Mouse (Mus musculus): ENCODE measurements around the gene Syn3. TPM values are rescaled to one million over a fixed set of nuclear protein-coding genes. Genes with fewer than 3 reads are reported as not detected.
"Not testable (repeated sequence)": the region's sequence is repeated elsewhere in the genome, so short reads cannot be mapped to it uniquely, and the experiment has no call there.

Gene Syn3
- polyA plus RNA-seq, 1 experiment from 2014 or later, result 17.1 TPM

GRCm38 (mm10) chr10:86137106-86137505, 361.6 kb downstream of the Syn3 start:
- Histone ChIP-seq H3K4me1 (no peaks in the 10 kb centered on the region), H3K27me3 (no peaks in the 10 kb centered on the region), H3K4me3 (no peak overlapping the region), H3K9me3 (no peaks in the 10 kb centered on the region), H3K9ac (replicated peaks) (no peak overlapping the region), H3K36me3 (no peaks in the 10 kb centered on the region), H3K27ac (replicated peaks) (no peak overlapping the region), H3K4me2 (replicated peaks) (no peak overlapping the region)
- 46% methylated on average over 3 of the region's 3 CpGs for WGBS
- no peak for ATAC-seq (replicated peaks)

- H3K36me3 ChIP-seq, result no peaks in the 10 kb centered on the region
- no peaks in the 10 kb centered on the region for H3K9me3 ChIP-seq
- no peak for ATAC-seq (replicated peaks)
- no peaks in the 10 kb centered on the region for H3K27me3 ChIP-seq
- H3K4me3 ChIP-seq, result no peak overlapping the region
- H3K4me1 ChIP-seq, result no peaks in the 10 kb centered on the region
- WGBS, result 94% methylated on average over 1 of the region's 1 CpGs
- H3K9ac ChIP-seq (replicated peaks), result no peak overlapping the region
- H3K4me2 ChIP-seq (replicated peaks), result no peak overlapping the region
- H3K27ac ChIP-seq (replicated peaks), result no peak overlapping the region
These were observed 362.4 kb downstream of the Syn3 start for GRCm38 (mm10) chr10:86136249-86136648.

GRCm38 (mm10) chr10:86134848-86135247, 363.8 kb downstream of the Syn3 start:
- Histone ChIP-seq H3K4me1 (no peaks in the 10 kb centered on the region), H3K36me3 (no peaks in the 10 kb centered on the region), H3K9ac (replicated peaks) (no peak overlapping the region), H3K27me3 (no peaks in the 10 kb centered on the region), H3K27ac (replicated peaks) (no peak overlapping the region), H3K9me3 (no peaks in the 10 kb centered on the region), H3K4me3 (no peak overlapping the region), H3K4me2 (replicated peaks) (no peak overlapping the region)
- no peak for ATAC-seq (replicated peaks)
- WGBS, result 84% methylated on average over 6 of the region's 6 CpGs

GRCm38 (mm10) chr10:86134336-86134735, 364.4 kb downstream of the Syn3 start:
- Histone ChIP-seq H3K4me3 (no peak overlapping the region), H3K4me2 (replicated peaks) (no peak overlapping the region), H3K9me3 (no peaks in the 10 kb centered on the region), H3K9ac (replicated peaks) (no peak overlapping the region), H3K36me3 (no peaks in the 10 kb centered on the region), H3K27ac (replicated peaks) (no peak overlapping the region), H3K4me1 (no peaks in the 10 kb centered on the region), H3K27me3 (no peaks in the 10 kb centered on the region)
- no peak for ATAC-seq (replicated peaks)
- WGBS, result 86% methylated on average over 5 of the region's 5 CpGs

GRCm38 (mm10) chr10:86132420-86132956, 366.2 kb downstream of the Syn3 start:
- no peaks in the 10 kb centered on the region for H3K27me3 ChIP-seq
- no peak overlapping the region for H3K4me2 ChIP-seq (replicated peaks)
- no peak overlapping the region for H3K4me3 ChIP-seq
- no peaks in the 10 kb centered on the region for H3K36me3 ChIP-seq
- ATAC-seq (replicated peaks), result no peak
- WGBS, result 90% methylated on average over 10 of the region's 10 CpGs
- no peaks in the 10 kb centered on the region for H3K4me1 ChIP-seq
- no peaks in the 10 kb centered on the region for H3K9me3 ChIP-seq
- H3K27ac ChIP-seq (replicated peaks), result no peak overlapping the region
- H3K9ac ChIP-seq (replicated peaks), result no peak overlapping the region

- H3K4me2 ChIP-seq (replicated peaks), result no peak overlapping the region
- H3K9ac ChIP-seq (replicated peaks), result no peak overlapping the region
- ATAC-seq (replicated peaks), result no peak
- no peaks in the 10 kb centered on the region for H3K27me3 ChIP-seq
- H3K9me3 ChIP-seq, result no peaks in the 10 kb centered on the region
- H3K36me3 ChIP-seq, result no peaks in the 10 kb centered on the region
- WGBS, result 95% methylated on average over 6 of the region's 6 CpGs
- no peak overlapping the region for H3K27ac ChIP-seq (replicated peaks)
- H3K4me1 ChIP-seq, result no peaks in the 10 kb centered on the region
- no peak overlapping the region for H3K4me3 ChIP-seq
These were observed 369.6 kb downstream of the Syn3 start for GRCm38 (mm10) chr10:86129046-86129445.

- H3K36me3 ChIP-seq, result no peaks in the 10 kb centered on the region
- WGBS, result 88% methylated on average over 11 of the region's 11 CpGs
- no peaks in the 10 kb centered on the region for H3K4me1 ChIP-seq
- H3K27me3 ChIP-seq, result no peaks in the 10 kb centered on the region
- no peak for ATAC-seq (replicated peaks)
- H3K9ac ChIP-seq (replicated peaks), result no peak overlapping the region
- no peaks in the 10 kb centered on the region for H3K9me3 ChIP-seq
- no peak overlapping the region for H3K4me2 ChIP-seq (replicated peaks)
- H3K27ac ChIP-seq (replicated peaks), result no peak overlapping the region
- no peak overlapping the region for H3K4me3 ChIP-seq
These were observed 372.2 kb downstream of the Syn3 start for GRCm38 (mm10) chr10:86126478-86126877.

- ATAC-seq (replicated peaks), result no peak
- WGBS, result 95% methylated on average over 2 of the region's 2 CpGs
- H3K9me3 ChIP-seq, result no peaks in the 10 kb centered on the region
These were observed 373.3 kb downstream of the Syn3 start for GRCm38 (mm10) chr10:86125421-86125820.

GRCm38 (mm10) chr10:86124115-86124514, 374.6 kb downstream of the Syn3 start:
- Histone ChIP-seq H3K36me3 (no peaks in the 10 kb centered on the region), H3K4me1 (no peaks in the 10 kb centered on the region), H3K9me3 (no peaks in the 10 kb centered on the region), H3K27ac (replicated peaks) (no peak overlapping the region), H3K27me3 (no peaks in the 10 kb centered on the region), H3K4me2 (replicated peaks) (no peak overlapping the region), H3K9ac (replicated peaks) (no peak overlapping the region), H3K4me3 (no peak overlapping the region)
- ATAC-seq (replicated peaks), result no peak
- WGBS, result 81% methylated on average over 4 of the region's 4 CpGs

More at GRCm38 (mm10) chr10:86125421-86125820, 373.3 kb downstream of the Syn3 start:
- H3K4me3 ChIP-seq, result no peak overlapping the region
- H3K27ac ChIP-seq (replicated peaks), result no peak overlapping the region
- H3K4me2 ChIP-seq (replicated peaks), result no peak overlapping the region
- no peak overlapping the region for H3K9ac ChIP-seq (replicated peaks)
- no peaks in the 10 kb centered on the region for H3K27me3 ChIP-seq
- no peaks in the 10 kb centered on the region for H3K36me3 ChIP-seq
- H3K4me1 ChIP-seq, result no peaks in the 10 kb centered on the region

- H3K9ac ChIP-seq (replicated peaks), result no peak overlapping the region
- no peak overlapping the region for H3K4me3 ChIP-seq
- 94% methylated on average over 2 of the region's 2 CpGs for WGBS
- no peaks in the 10 kb centered on the region for H3K9me3 ChIP-seq
- no peak for ATAC-seq (replicated peaks)
- no peak overlapping the region for H3K27ac ChIP-seq (replicated peaks)
- H3K4me1 ChIP-seq, result no peaks in the 10 kb centered on the region
- no peaks in the 10 kb centered on the region for H3K27me3 ChIP-seq
- no peak overlapping the region for H3K4me2 ChIP-seq (replicated peaks)
- no peaks in the 10 kb centered on the region for H3K36me3 ChIP-seq
These were observed 375.5 kb downstream of the Syn3 start for GRCm38 (mm10) chr10:86123224-86123623.

- ATAC-seq (replicated peaks); H3K27ac ChIP-seq (replicated peaks); H3K4me1 ChIP-seq; H3K9me3 ChIP-seq; H3K4me3 ChIP-seq; H3K27me3 ChIP-seq; H3K36me3 ChIP-seq; H3K9ac ChIP-seq (replicated peaks); H3K4me2 ChIP-seq (replicated peaks): not testable (repeated sequence)
- 97% methylated on average over 10 of the region's 10 CpGs for WGBS
These were observed 376.2 kb downstream of the Syn3 start for GRCm38 (mm10) chr10:86122456-86122855.

GRCm38 (mm10) chr10:86116268-86116667, 382.4 kb downstream of the Syn3 start:
- Histone ChIP-seq H3K4me1 (no peaks in the 10 kb centered on the region), H3K27ac (replicated peaks) (no peak overlapping the region), H3K4me2 (replicated peaks) (no peak overlapping the region), H3K9me3 (no peaks in the 10 kb centered on the region), H3K4me3 (no peak overlapping the region), H3K27me3 (no peaks in the 10 kb centered on the region), H3K36me3 (no peaks in the 10 kb centered on the region), H3K9ac (replicated peaks) (no peak overlapping the region)
- ATAC-seq (replicated peaks), result no peak
- WGBS, result 91% methylated on average over 2 of the region's 2 CpGs

- Histone ChIP-seq H3K36me3 (no peaks in the 10 kb centered on the region), H3K4me1 (no peaks in the 10 kb centered on the region), H3K4me3 (no peak overlapping the region), H3K4me2 (replicated peaks) (no peak overlapping the region), H3K9ac (replicated peaks) (no peak overlapping the region), H3K9me3 (no peaks in the 10 kb centered on the region), H3K27ac (replicated peaks) (no peak overlapping the region), H3K27me3 (no peaks in the 10 kb centered on the region)
- ATAC-seq (replicated peaks), result no peak
- WGBS, result 16% methylated on average over 5 of the region's 5 CpGs
These were observed 384.3 kb downstream of the Syn3 start for GRCm38 (mm10) chr10:86114431-86114848.

Data from forebrain, embryonic 15.5 days (tissue).